Mouse (Mus musculus) CD4-positive, CD25-positive, alpha-beta regulatory T cell, adult 2 months (primary cell): ENCODE measurements around the gene Gm21876.
"Not testable (repeated sequence)": the region's sequence is repeated elsewhere in the genome, so short reads cannot be mapped to it uniquely, and the experiment has no call there.

Experiments
- DNase-seq: peaks from one replicate; pipeline ENCODE4 v3.0.0-alpha.2; 2012; ENCODE audit warnings: low read depth, low spot score

Gm21876 gene

GRCm38 (mm10) chrX:21175553-21175952, at the start of gene Gm21876:
Gene Gm21876, minus strand, starts transcription at chrX:21175653.
- no peak for DNase-seq

GRCm38 (mm10) chrX:21220422-21220821, 45.0 kb upstream of the Gm21876 start:
- DNase-seq: no peak

DNA sequence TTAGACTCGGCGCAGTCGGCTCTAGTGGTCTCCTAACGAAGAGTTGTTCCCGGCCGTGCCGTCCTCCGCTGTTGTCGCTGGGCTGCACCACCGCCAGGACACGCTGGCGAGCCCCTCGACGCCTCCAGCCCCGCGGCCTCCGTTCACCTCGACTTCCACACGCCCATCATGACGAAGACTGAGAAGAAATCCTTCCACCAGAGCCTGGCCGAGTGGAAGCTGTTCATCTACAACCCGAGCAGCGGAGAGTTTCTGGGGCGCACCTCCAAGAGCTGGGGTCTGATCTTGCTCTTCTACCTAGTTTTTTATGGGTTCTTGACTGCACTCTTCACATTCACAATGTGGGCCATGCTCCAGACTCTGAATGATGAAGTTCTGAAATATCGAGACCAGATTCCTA, 28.8 kb downstream of the Gm21876 start:
- DNase-seq: not testable (repeated sequence)
